Mouse (Mus musculus) heart, adult 2 months (tissue): ENCODE measurements around the gene C8b.

Source experiments
- CTCF ChIP-seq: fragments of 200-600 bp; IDR thresholded peaks from 2 replicates; pipeline ENCODE4 v1.8.1; 2022; ENCODE audit warnings: antibody characterized with exemption, mild to moderate bottlenecking, moderate library complexity
- POLR2A ChIP-seq: fragments of 200-500 bp; IDR thresholded peaks from 2 replicates; pipeline ENCODE4 v1.6.1; 2011; ENCODE audit warnings: mild to moderate bottlenecking, low read depth, low read length, control low read depth; ENCODE audit not compliant: insufficient read depth

- no peak for TF ChIP-seq CTCF
- no peak for TF ChIP-seq POLR2A
These were observed 47.5 kb downstream of the C8b start for GRCm38 (mm10) chr4:104813617-104814016.
